Mouse (Mus musculus) MEL (cell line): ENCODE measurements around the gene Ppl. TPM values are rescaled to one million over a fixed set of nuclear protein-coding genes. Genes with fewer than 3 reads are reported as not detected.

Source experiments
- DNase-seq: peaks from one replicate; pipeline ENCODE4 v3.0.0; 2011; ENCODE audit warnings: low read depth, low spot score
- H3K27ac ChIP-seq: 2 replicates; pipeline ENCODE4 v1.5.1; 2012; ENCODE audit warnings: low read depth, mild to moderate bottlenecking, control low read depth, low read length, moderate library complexity; ENCODE audit not compliant: control insufficient read depth
- H3K27me3 ChIP-seq, 2 experiments: fragments of 150-350 bp in 1 of 2; sonication (generic) in 1 of 2; 2 replicates each; pipeline ENCODE4 v1.6.1; 2012; ENCODE audit warnings: low read length in 2 of 2, mild to moderate bottlenecking in 2 of 2, improper control_type of control experiment in 1 of 2, moderate library complexity in 1 of 2; ENCODE audit not compliant: insufficient read depth in 2 of 2, control insufficient read depth in 1 of 2
- H3K36me3 ChIP-seq, 2 experiments: 2 replicates each; pipeline ENCODE4 v1.6.1; 2012 to 2014; ENCODE audit warnings: low read length in 2 of 2, improper control_type of control experiment in 1 of 2, inconsistent platforms in 1 of 2, mild to moderate bottlenecking in 1 of 2; ENCODE audit not compliant: insufficient read depth in 2 of 2, control insufficient read depth in 1 of 2
- H3K4me1 ChIP-seq, 2 experiments: fragments of 150-350 bp in 1 of 2; sonication (generic) in 1 of 2; 2 replicates each; pipeline ENCODE4 v1.6.1; 2012; ENCODE audit warnings: low read length in 2 of 2, improper control_type of control experiment in 1 of 2, mild to moderate bottlenecking in 1 of 2; ENCODE audit not compliant: insufficient read depth in 2 of 2, control insufficient read depth in 1 of 2
- H3K4me3 ChIP-seq, 2 experiments: fragments of 150-350 bp in 1 of 2; sonication (generic) in 1 of 2; 2 replicates each; pipeline ENCODE4 v1.5.1; 2012; ENCODE audit warnings: low read depth in 2 of 2, low read length in 2 of 2, mild to moderate bottlenecking in 2 of 2, moderate library complexity in 2 of 2, control low read depth in 1 of 2, improper control_type of control experiment in 1 of 2; ENCODE audit not compliant: control insufficient read depth in 1 of 2, insufficient read depth in 1 of 2
- H3K79me2 ChIP-seq: 2 replicates; pipeline ENCODE4 v1.6.1; 2012; ENCODE audit warnings: mild to moderate bottlenecking, low read length, moderate library complexity; ENCODE audit not compliant: control insufficient read depth, poor library complexity, insufficient read depth
- H3K9ac ChIP-seq: 2 replicates; pipeline ENCODE4 v1.6.1; 2012; ENCODE audit warnings: low read depth, mild to moderate bottlenecking, control low read depth, low read length, moderate library complexity; ENCODE audit not compliant: control insufficient read depth, poor library complexity, severe bottlenecking
- H3K9me3 ChIP-seq: fragments of 150-350 bp; sonication (generic); replicated peaks from 2 replicates; pipeline ENCODE4 v1.6.1; 2012; ENCODE audit warnings: mild to moderate bottlenecking, low read length, improper control_type of control experiment, moderate library complexity; ENCODE audit not compliant: insufficient read depth
- BHLHE40 ChIP-seq: IDR thresholded peaks from 2 replicates; pipeline ENCODE4 v1.6.1; 2012; ENCODE audit warnings: low read depth, mild to moderate bottlenecking, inconsistent platforms, low read length, improper control_type of control experiment, borderline replicate concordance
- CHD1 ChIP-seq: IDR thresholded peaks from 2 replicates; pipeline ENCODE4 v1.6.1; 2012; ENCODE audit warnings: low read depth, mild to moderate bottlenecking, inconsistent platforms, low read length, improper control_type of control experiment
- CHD2 ChIP-seq: IDR thresholded peaks from 2 replicates; pipeline ENCODE4 v1.6.1; 2011; ENCODE audit warnings: low read length, improper control_type of control experiment
- CTCF ChIP-seq, 3 experiments: IDR thresholded peaks in 2 of 3; conservative IDR thresholded peaks in 1 of 3; 2 replicates each; pipeline ENCODE4 v1.5.1; 2011 to 2012; ENCODE audit warnings: low read length in 3 of 3, low read depth in 2 of 3, mild to moderate bottlenecking in 2 of 3, improper control_type of control experiment in 1 of 3, inconsistent platforms in 1 of 3, mixed read lengths in 1 of 3, moderate library complexity in 1 of 3; ENCODE audit not compliant: control insufficient read depth in 1 of 3, insufficient read depth in 1 of 3, poor library complexity in 1 of 3, severe bottlenecking in 1 of 3
- ELF1 ChIP-seq: IDR thresholded peaks from 2 replicates; pipeline ENCODE4 v1.6.1; 2014; ENCODE audit warnings: low read depth, mild to moderate bottlenecking, inconsistent platforms, low read length, improper control_type of control experiment, moderate library complexity
- EP300 ChIP-seq, 2 experiments: IDR thresholded peaks; 2 replicates each; pipeline ENCODE4 v1.6.1; 2011; ENCODE audit warnings: improper control_type of control experiment in 2 of 2, low read length in 2 of 2, low read depth in 1 of 2, mild to moderate bottlenecking in 1 of 2
- ETS1 ChIP-seq: IDR thresholded peaks from 2 replicates; pipeline ENCODE4 v1.6.1; 2012; ENCODE audit warnings: low read depth, mild to moderate bottlenecking, inconsistent platforms, low read length, improper control_type of control experiment, moderate library complexity
- GABPA ChIP-seq: IDR thresholded peaks from 2 replicates; pipeline ENCODE4 v1.6.1; 2012; ENCODE audit warnings: low read depth, mild to moderate bottlenecking, inconsistent platforms, low read length, improper control_type of control experiment, moderate library complexity
- HCFC1 ChIP-seq: IDR thresholded peaks from 2 replicates; pipeline ENCODE4 v1.6.1; 2012; ENCODE audit warnings: low read depth, mild to moderate bottlenecking, inconsistent platforms, low read length, improper control_type of control experiment, moderate library complexity
- JUND ChIP-seq: IDR thresholded peaks from 2 replicates; pipeline ENCODE4 v1.6.1; 2011; ENCODE audit warnings: low read depth, mild to moderate bottlenecking, improper control_type of control experiment, low read length
- KAT2A ChIP-seq: conservative IDR thresholded peaks from 2 replicates; pipeline ENCODE4 v1.6.1; 2012; ENCODE audit warnings: low read depth, low read length, improper control_type of control experiment, inconsistent platforms
- MAX ChIP-seq: IDR thresholded peaks from 2 replicates; pipeline ENCODE4 v1.6.1; 2011; ENCODE audit warnings: low read length, improper control_type of control experiment
- MYC ChIP-seq: IDR thresholded peaks from 2 replicates; pipeline ENCODE4 v1.6.1; 2011; ENCODE audit warnings: low read depth, mild to moderate bottlenecking, low read length, improper control_type of control experiment, moderate library complexity
- NELFE ChIP-seq: IDR thresholded peaks from 2 replicates; pipeline ENCODE4 v1.6.1; 2011; ENCODE audit warnings: low read depth, low read length, improper control_type of control experiment
- POLR2A ChIP-seq, 2 experiments: IDR thresholded peaks; 2 replicates each; pipeline ENCODE4 v1.6.1; 2011 to 2012; ENCODE audit warnings: low read length in 2 of 2, mild to moderate bottlenecking in 2 of 2, control low read depth in 1 of 2, improper control_type of control experiment in 1 of 2, low read depth in 1 of 2, moderate library complexity in 1 of 2; ENCODE audit not compliant: control insufficient read depth in 1 of 2, insufficient read depth in 1 of 2, poor library complexity in 1 of 2
- POLR2AphosphoS2 ChIP-seq: IDR thresholded peaks from 2 replicates; pipeline ENCODE4 v1.6.1; 2011; ENCODE audit warnings: low read length, improper control_type of control experiment
- RAD21 ChIP-seq: IDR thresholded peaks from 2 replicates; pipeline ENCODE4 v1.6.1; 2011; ENCODE audit warnings: mild to moderate bottlenecking, low read depth, low read length, improper control_type of control experiment
- RCOR1 ChIP-seq: IDR thresholded peaks from 2 replicates; pipeline ENCODE4 v1.6.1; 2012; ENCODE audit warnings: low read depth, mild to moderate bottlenecking, inconsistent platforms, low read length, improper control_type of control experiment
- SMC3 ChIP-seq: IDR thresholded peaks from 2 replicates; pipeline ENCODE4 v1.6.1; 2011; ENCODE audit warnings: low read depth, low read length, improper control_type of control experiment
- TCF12 ChIP-seq: IDR thresholded peaks from 2 replicates; pipeline ENCODE4 v1.6.1; 2014; ENCODE audit warnings: low read depth, mild to moderate bottlenecking, inconsistent platforms, low read length, improper control_type of control experiment, moderate library complexity
- UBTF ChIP-seq: IDR thresholded peaks from 2 replicates; pipeline ENCODE4 v1.6.1; 2012; ENCODE audit warnings: low read depth, mild to moderate bottlenecking, inconsistent platforms, low read length, improper control_type of control experiment, moderate library complexity, borderline replicate concordance; ENCODE audit not compliant: insufficient read depth
- ZKSCAN1 ChIP-seq: IDR thresholded peaks from 2 replicates; pipeline ENCODE4 v1.6.1; 2012; ENCODE audit warnings: low read depth, mild to moderate bottlenecking, inconsistent platforms, low read length, improper control_type of control experiment, moderate library complexity
- polyA plus RNA-seq, 2 experiments: library from polyadenylated mRNA; stranded (reverse) in 1 of 2; unstranded in 1 of 2; fragments of >175 nt in 1 of 2; fragments of >200 nt in 1 of 2; gene quantifications; 2 replicates each; pipeline versions ENCODE4 v1.2.1 to v1.2.4; 2012; ENCODE audit warnings: low replicate concordance in 2 of 2, low read depth in 1 of 2; ENCODE audit not compliant: insufficient read length in 2 of 2, insufficient read depth in 1 of 2, missing spikeins in 1 of 2
- total RNA-seq: library from RNA; depleted of rRNA; stranded (reverse); fragments of 300-350 nt; gene quantifications from 2 replicates; pipeline ENCODE4 v1.2.3, GENCODE M21; 2012

Gene Ppl
- total and polyA plus RNA-seq, 3 experiments, result 0.01 TPM; not detected in 2

GRCm38 (mm10) chr16:5135551-5136261, 3.5 kb upstream of the Ppl start:
- Histone ChIP-seq H3K27me3 (peaks cover 0 to 2% of the 10 kb centered on the region in 2 experiments; a peak in 2 of 4 replicates), H3K9me3 (no peaks in the 10 kb centered on the region), H3K27ac (no peak overlapping the region), H3K4me3 (no peak overlapping the region), H3K36me3 (no peaks in the 10 kb centered on the region), H3K4me1 (no peaks in the 10 kb centered on the region), H3K79me2 (no peaks in the 10 kb centered on the region), H3K9ac (no peak overlapping the region)
- DNase-seq, result no peak
- TF ChIP-seq CHD1, result no peak
- no peak for TF ChIP-seq KAT2A
- no peak for TF ChIP-seq CTCF (IDR thresholded peaks at IDR 0.05 in 2 of 3, conservative IDR thresholded peaks at IDR 0.05 in 1 of 3; ENCODE audit: control insufficient read depth in 1 of 3, insufficient read depth in 1 of 3, low read depth in 2 of 3, low read length in 3 of 3, poor library complexity in 1 of 3, severe bottlenecking in 1 of 3)
- no peak for TF ChIP-seq RCOR1
- TF ChIP-seq ELF1, result no peak
- no peak for TF ChIP-seq ZKSCAN1
- TF ChIP-seq POLR2A (IDR thresholded peaks at IDR 0.05; ENCODE audit: control insufficient read depth in 1 of 2, insufficient read depth in 1 of 2, low read depth in 1 of 2, low read length in 2 of 2, poor library complexity in 1 of 2), result no peak
- no peak for TF ChIP-seq UBTF
- no peak for TF ChIP-seq CHD2
- TF ChIP-seq RAD21, result no peak
- TF ChIP-seq MYC, result no peak
- TF ChIP-seq POLR2AphosphoS2, result no peak
- no peak for TF ChIP-seq TCF12
- TF ChIP-seq NELFE, result no peak
- TF ChIP-seq ETS1, result no peak
- no peak for TF ChIP-seq EP300 (IDR thresholded peaks at IDR 0.05; ENCODE audit: low read depth in 1 of 2, low read length in 2 of 2)
- no peak for TF ChIP-seq MAX
- TF ChIP-seq HCFC1, result no peak
- no peak for TF ChIP-seq BHLHE40
- TF ChIP-seq SMC3, result no peak

GRCm38 (mm10) chr16:5134623-5135330, 2.6 kb upstream of the Ppl start:
- Histone ChIP-seq H3K9me3 (no peaks in the 10 kb centered on the region), H3K27me3 (peaks cover 0 to 2% of the 10 kb centered on the region in 2 experiments; a peak in 2 of 4 replicates), H3K4me3 (no peak overlapping the region)

More at GRCm38 (mm10) chr16:5134623-5135330, 2.6 kb upstream of the Ppl start:
- Histone ChIP-seq H3K36me3 (no peaks in the 10 kb centered on the region), H3K27ac (no peak overlapping the region), H3K79me2 (no peaks in the 10 kb centered on the region), H3K9ac (no peak overlapping the region), H3K4me1 (no peaks in the 10 kb centered on the region)
- peak; percentile 12 for DNase-seq
- TF ChIP-seq JUND, result no peak
- TF ChIP-seq GABPA, result no peak
- TF ChIP-seq RAD21, result no peak
- no peak for TF ChIP-seq CHD2
- no peak for TF ChIP-seq KAT2A
